Mouse (Mus musculus) myocyte (in vitro differentiated cells): ENCODE results near the gene Mybbp1a. TPM values are rescaled to one million over a fixed set of nuclear protein-coding genes. Genes with fewer than 3 reads are reported as not detected.

ENCODE experiments used
- H3K27me3 ChIP-seq: one replicate; pipeline ENCODE4 v1.6.1; 2011; ENCODE audit not compliant: control insufficient read depth, insufficient read depth, insufficient read length
- H3K36me3 ChIP-seq: one replicate; pipeline ENCODE4 v1.6.1; 2011; ENCODE audit not compliant: control insufficient read depth, insufficient read depth
- H3K4me2 ChIP-seq: one replicate; pipeline ENCODE4 v1.6.1; 2011; ENCODE audit warnings: low read depth, control low read depth
- H3K4me3 ChIP-seq: one replicate; pipeline ENCODE4 v1.5.1; 2011; ENCODE audit warnings: mild to moderate bottlenecking, control low read depth, moderate library complexity
- H3K79me2 ChIP-seq: one replicate; pipeline ENCODE4 v1.6.1; 2011; ENCODE audit not compliant: control insufficient read depth, insufficient read depth
- H3ac ChIP-seq: one replicate; pipeline ENCODE4 v1.6.1; 2011; ENCODE audit not compliant: control insufficient read depth, insufficient read length
- CEBPB ChIP-seq: IDR thresholded peaks from 2 replicates; pipeline ENCODE4 v1.6.1; 2011; ENCODE audit warnings: mild to moderate bottlenecking, moderate library complexity; ENCODE audit not compliant: poor library complexity, insufficient read depth, severe bottlenecking
- E2F4 ChIP-seq: IDR thresholded peaks from one replicate; pipeline ENCODE4 v1.6.1; 2011; ENCODE audit warnings: mild to moderate bottlenecking, control low read depth, moderate library complexity; ENCODE audit not compliant: insufficient read depth
- MAX ChIP-seq: IDR thresholded peaks from one replicate; pipeline ENCODE4 v1.6.1; 2011; ENCODE audit warnings: low read depth, mild to moderate bottlenecking, control low read depth
- MYOD1 ChIP-seq, 3 experiments: IDR thresholded peaks; one replicate each; pipeline ENCODE4 v1.6.1; 2011; ENCODE audit warnings: control low read depth in 2 of 3, low read depth in 2 of 3, mild to moderate bottlenecking in 2 of 3, moderate library complexity in 1 of 3; ENCODE audit not compliant: insufficient read length in 2 of 3, control insufficient read depth in 1 of 3
- MYOG ChIP-seq, 3 experiments: IDR thresholded peaks; one replicate each; pipeline ENCODE4 v1.6.1; 2011; ENCODE audit warnings: control low read depth in 2 of 3, low read depth in 2 of 3, mild to moderate bottlenecking in 2 of 3; ENCODE audit not compliant: insufficient read length in 2 of 3, control insufficient read depth in 1 of 3, insufficient read depth in 1 of 3
- POLR2A ChIP-seq: IDR thresholded peaks from one replicate; pipeline ENCODE4 v1.6.1; 2011; ENCODE audit warnings: low read depth, mild to moderate bottlenecking, control low read depth, moderate library complexity; ENCODE audit not compliant: insufficient read length
- POLR2AphosphoS2 ChIP-seq: IDR thresholded peaks from one replicate; pipeline ENCODE4 v1.6.1; 2011; ENCODE audit warnings: low read depth, control low read depth; ENCODE audit not compliant: insufficient read length
- REST ChIP-seq: IDR thresholded peaks from one replicate; pipeline ENCODE4 v1.6.1; 2011; ENCODE audit warnings: mild to moderate bottlenecking, control low read depth, moderate library complexity; ENCODE audit not compliant: insufficient read depth, insufficient read length
- SRF ChIP-seq: IDR thresholded peaks from one replicate; pipeline ENCODE4 v1.6.1; 2011; ENCODE audit warnings: low read depth; ENCODE audit not compliant: control insufficient read depth, insufficient read length
- TCF12 ChIP-seq: IDR thresholded peaks from one replicate; pipeline ENCODE4 v1.6.1; 2011; ENCODE audit warnings: mild to moderate bottlenecking, control low read depth; ENCODE audit not compliant: poor library complexity, insufficient read depth, severe bottlenecking
- TCF3 ChIP-seq: IDR thresholded peaks from one replicate; pipeline ENCODE4 v1.6.1; 2011; ENCODE audit warnings: low read depth, control low read depth; ENCODE audit not compliant: insufficient read length
- USF1 ChIP-seq: IDR thresholded peaks from one replicate; pipeline ENCODE4 v1.6.1; 2011; ENCODE audit warnings: low read depth, mild to moderate bottlenecking, control low read depth, moderate library complexity
- polyA plus RNA-seq: library from polyadenylated mRNA; unstranded; fragments of >200 nt; fragmentation: generic; extraction: Trizol; gene quantifications from one replicate; pipeline ENCODE4 v1.2.1, GENCODE M21; 2012; ENCODE audit warnings: missing spikeins

Mybbp1a gene
- polyA plus RNA-seq, 1 experiment: 138 TPM

DNA sequence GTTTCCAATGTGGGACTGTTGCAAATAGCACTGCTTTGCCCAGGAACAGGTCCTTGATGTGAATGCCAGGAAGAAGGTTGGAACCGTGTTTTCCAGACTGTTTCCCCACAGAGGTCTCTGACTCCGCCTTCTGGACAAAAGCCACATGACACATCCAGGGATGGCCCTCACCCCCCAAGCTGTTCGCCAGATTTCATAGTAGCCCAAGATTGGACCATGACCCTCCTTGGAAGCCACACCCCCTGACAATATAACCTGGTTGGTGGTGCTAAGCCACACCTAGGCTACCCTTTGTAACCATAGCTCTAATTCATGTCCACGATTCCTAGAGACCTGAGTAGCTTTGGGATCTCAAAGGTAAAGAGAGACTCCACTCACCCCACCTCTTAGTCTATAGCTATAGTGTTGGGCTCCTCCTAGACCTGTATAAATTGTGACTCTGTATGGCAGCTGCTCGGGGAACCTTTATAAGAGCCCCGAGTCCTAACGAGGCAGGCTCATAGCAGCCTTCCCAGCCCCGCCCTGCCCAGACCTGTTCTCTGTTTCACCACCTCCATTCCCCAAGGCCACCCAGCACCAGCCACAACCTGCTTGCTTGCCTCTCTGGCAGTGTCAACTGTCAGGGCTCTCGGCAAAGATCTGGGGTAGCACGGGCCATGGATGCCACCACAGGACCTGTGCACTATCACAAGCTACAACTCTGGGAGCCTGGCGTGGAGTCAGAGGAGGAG is 6.0 kb upstream of the Mybbp1a start, which contains the start of gene Ggt6:
Gene Ggt6, plus strand, starts transcription at position 564 of the 731 bp plus-strand sequence.
- no peak within 1 kb of the TSS for H3K4me2 ChIP-seq

GRCm38 (mm10) chr11:72435694-72436045 is 5.5 kb upstream of the Mybbp1a start:
- no peaks in the 10 kb centered on the region for H3K36me3 ChIP-seq
- no peak overlapping the region for H3K4me2 ChIP-seq
- H3K79me2 ChIP-seq: no peaks in the 10 kb centered on the region
- TF ChIP-seq E2F4 (no peak), MAX (no peak), CEBPB (no peak), TCF3 (no peak), MYOD1 (IDR thresholded peaks at IDR 0.05; ENCODE audit: control insufficient read depth in 1 of 3, insufficient read length in 2 of 3, low read depth in 2 of 3) (no peak), USF1 (no peak), POLR2A (no peak), POLR2AphosphoS2 (no peak), MYOG (IDR thresholded peaks at IDR 0.05; ENCODE audit: control insufficient read depth in 1 of 3, insufficient read depth in 1 of 3, insufficient read length in 2 of 3, low read depth in 2 of 3) (no peak), SRF (no peak), TCF12 (no peak), REST (no peak)
- peaks cover 8% of the 10 kb centered on the region for H3K27me3 ChIP-seq
- no peak overlapping the region for H3K4me3 ChIP-seq
- no peak overlapping the region for H3ac ChIP-seq

More for the DNA sequence above, 6.0 kb upstream of the Mybbp1a start, which contains the start of gene Ggt6:
- TF ChIP-seq CEBPB: no peak
- TF ChIP-seq REST: no peak
- TF ChIP-seq TCF3: no peak
- TF ChIP-seq MAX: no peak
- TF ChIP-seq SRF: no peak
- TF ChIP-seq POLR2AphosphoS2: no peak
- no peak for TF ChIP-seq E2F4
- no peak for TF ChIP-seq POLR2A
- TF ChIP-seq TCF12: no peak
- Histone ChIP-seq H3ac (no peak within 1 kb of the TSS), H3K4me3 (no peak within 1 kb of the TSS), H3K27me3 (peaks cover 8% of the 10 kb centered on the region), H3K36me3 (no peaks in the 10 kb centered on the region), H3K79me2 (no peaks in the 10 kb centered on the region)

- peaks cover 8% of the 10 kb centered on the region for H3K27me3 ChIP-seq
- H3K4me2 ChIP-seq: no peak overlapping the region
- no peak for TF ChIP-seq MYOG (IDR thresholded peaks at IDR 0.05; ENCODE audit: control insufficient read depth in 1 of 3, insufficient read depth in 1 of 3, insufficient read length in 2 of 3, low read depth in 2 of 3)
- TF ChIP-seq SRF: no peak
- no peak for TF ChIP-seq MAX
- no peak for TF ChIP-seq POLR2AphosphoS2
- TF ChIP-seq TCF3: no peak
- no peak for TF ChIP-seq REST
- no peak for TF ChIP-seq TCF12
- no peak for TF ChIP-seq MYOD1 (IDR thresholded peaks at IDR 0.05; ENCODE audit: control insufficient read depth in 1 of 3, insufficient read length in 2 of 3, low read depth in 2 of 3)
- TF ChIP-seq E2F4: no peak
- no peak for TF ChIP-seq POLR2A
- no peak for TF ChIP-seq CEBPB
- TF ChIP-seq USF1: no peak
- H3ac ChIP-seq: no peak overlapping the region
- peaks cover under 1% of the 10 kb centered on the region for H3K79me2 ChIP-seq
- no peaks in the 10 kb centered on the region for H3K36me3 ChIP-seq
- no peak overlapping the region for H3K4me3 ChIP-seq
Observed at GRCm38 (mm10) chr11:72436271-72436670, 4.9 kb upstream of the Mybbp1a start.

DNA sequence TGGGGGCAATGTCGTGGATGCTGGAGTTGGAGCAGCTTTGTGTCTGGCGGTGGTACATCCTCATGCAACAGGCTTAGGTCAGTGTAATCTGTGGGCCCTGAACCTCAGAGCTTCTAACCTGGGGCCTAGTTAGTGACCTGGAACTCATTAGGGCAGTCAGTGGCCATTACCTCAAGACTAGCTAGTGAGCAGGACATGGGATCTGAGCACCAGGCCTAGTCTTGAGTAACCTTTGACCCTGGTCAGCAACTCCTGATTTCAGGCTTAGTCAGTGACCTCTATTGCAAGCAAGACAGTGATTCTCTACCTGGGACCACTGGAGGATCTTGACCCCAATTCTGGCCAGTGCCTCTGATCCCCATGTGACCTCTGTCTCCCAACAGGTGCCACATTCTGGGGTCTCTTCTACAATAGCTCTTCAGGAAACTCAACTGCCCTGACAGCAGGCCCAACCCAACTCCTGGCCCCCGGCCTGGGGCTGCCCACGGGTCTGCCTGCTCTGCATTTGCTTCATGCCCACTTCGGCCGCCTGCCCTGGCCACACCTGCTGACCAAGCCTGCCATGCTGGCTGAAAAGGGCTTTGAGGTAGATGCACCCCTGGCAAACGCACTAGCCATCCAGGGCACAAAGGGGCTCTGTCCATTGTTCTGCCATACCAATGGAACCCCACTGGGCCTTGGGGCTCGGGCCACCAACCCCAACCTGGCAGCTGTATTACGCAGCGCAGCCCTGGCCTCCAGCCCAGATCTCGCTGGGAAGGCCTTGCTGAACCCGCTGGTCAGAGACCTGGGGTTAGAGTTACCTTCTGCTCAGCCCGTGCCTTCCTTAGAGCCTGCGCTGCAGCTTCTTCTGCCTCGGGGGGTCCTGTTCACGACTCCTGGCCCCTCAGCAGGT is 4.2 kb upstream of the Mybbp1a start:
- no peak overlapping the region for H3ac ChIP-seq
- no peaks in the 10 kb centered on the region for H3K36me3 ChIP-seq
- no peak overlapping the region for H3K4me2 ChIP-seq
- peaks cover 8% of the 10 kb centered on the region for H3K27me3 ChIP-seq
- H3K79me2 ChIP-seq: peaks cover 8% of the 10 kb centered on the region
- no peak for TF ChIP-seq REST
- no peak for TF ChIP-seq USF1
- no peak for TF ChIP-seq CEBPB
- TF ChIP-seq E2F4: no peak
- TF ChIP-seq POLR2AphosphoS2: no peak
- no peak for TF ChIP-seq MAX
- no peak for TF ChIP-seq SRF
- no peak for TF ChIP-seq MYOG (IDR thresholded peaks at IDR 0.05; ENCODE audit: control insufficient read depth in 1 of 3, insufficient read depth in 1 of 3, insufficient read length in 2 of 3, low read depth in 2 of 3)
- no peak for TF ChIP-seq TCF12
- TF ChIP-seq POLR2A: no peak
- no peak for TF ChIP-seq MYOD1 (IDR thresholded peaks at IDR 0.05; ENCODE audit: control insufficient read depth in 1 of 3, insufficient read length in 2 of 3, low read depth in 2 of 3)
- TF ChIP-seq TCF3: no peak
- no peak overlapping the region for H3K4me3 ChIP-seq
